Mouse (Mus musculus) mouse trophoblast stem cell (cell line): ENCODE results near the gene Aff1.

Source experiments
- in situ Hi-C, 2 experiments: fragments of 300-500 bp; cut with MseI, MboI; formaldehyde crosslinking; loops; 2 replicates in 1 of 2; 3 replicates in 1 of 2; pipeline ENCODE4 v1.15.1; 2025

Aff1 gene

GRCm38 (mm10) chr5:103770447-103771222 is 78.5 kb downstream of the Aff1 start:
- in situ Hi-C loops = no loop called here

GRCm38 (mm10) chr5:103771380-103771779 is 79.2 kb downstream of the Aff1 start:
- in situ Hi-C loops = no loop called here

GRCm38 (mm10) chr5:103772252-103772651 is 80.1 kb downstream of the Aff1 start:
- in situ Hi-C loops = no loop called here

GRCm38 (mm10) chr5:103773100-103773552 is 81.0 kb downstream of the Aff1 start:
- in situ Hi-C loops = no loop called here

- in situ Hi-C loops = no loop called here
Observed at GRCm38 (mm10) chr5:103774703-103775333, 82.6 kb downstream of the Aff1 start.

- in situ Hi-C loops = no loop called here
Observed at GRCm38 (mm10) chr5:103775429-103775828, 83.3 kb downstream of the Aff1 start.

- in situ Hi-C loops = no loop called here
Observed at GRCm38 (mm10) chr5:103776842-103777241, 84.7 kb downstream of the Aff1 start.

- in situ Hi-C loops = no loop called here
Observed at GRCm38 (mm10) chr5:103777446-103777845, 85.3 kb downstream of the Aff1 start.

- in situ Hi-C loops = no loop called here
Observed at GRCm38 (mm10) chr5:103778314-103779117, 86.3 kb downstream of the Aff1 start.

- in situ Hi-C loops = no loop called here
Observed at GRCm38 (mm10) chr5:103779836-103780235, 87.7 kb downstream of the Aff1 start.

GRCm38 (mm10) chr5:103780266-103780665 is 88.1 kb downstream of the Aff1 start:
- in situ Hi-C loops = no loop called here

- in situ Hi-C loops = no loop called here
Observed at GRCm38 (mm10) chr5:103780836-103781235, 88.7 kb downstream of the Aff1 start.

GRCm38 (mm10) chr5:103783086-103783668 is 91.0 kb downstream of the Aff1 start:
- in situ Hi-C loops = no loop called here

- in situ Hi-C loops = no loop called here
Observed at GRCm38 (mm10) chr5:103786096-103786495, 93.9 kb downstream of the Aff1 start.

GRCm38 (mm10) chr5:103788476-103788875 is 96.3 kb downstream of the Aff1 start:
- in situ Hi-C loops = no loop called here

- in situ Hi-C loops = no loop called here
Observed at GRCm38 (mm10) chr5:103788976-103789375, 96.8 kb downstream of the Aff1 start.

- in situ Hi-C loops = no loop called here
Observed at GRCm38 (mm10) chr5:103789619-103790116, 97.5 kb downstream of the Aff1 start.

- in situ Hi-C loops = no loop called here
Observed at GRCm38 (mm10) chr5:103791741-103792140, 99.6 kb downstream of the Aff1 start.

GRCm38 (mm10) chr5:103795121-103795520 is 102.9 kb downstream of the Aff1 start:
- in situ Hi-C loops = no loop called here

- in situ Hi-C loops = no loop called here
Observed at GRCm38 (mm10) chr5:103796035-103796434, 103.9 kb downstream of the Aff1 start.

GRCm38 (mm10) chr5:103797774-103798173 is 105.6 kb downstream of the Aff1 start:
- in situ Hi-C loops = no loop called here

- in situ Hi-C loops = no loop called here
Observed at GRCm38 (mm10) chr5:103799438-103799837, 107.3 kb downstream of the Aff1 start.
